Mouse (Mus musculus) liver, adult 2 months (tissue): ENCODE data around the gene Ccdc183.
A peak's percentile ranks its signal among the peaks of the same experiment; 100 is the strongest.

Experiments used
- CTCF ChIP-seq: fragments of 200-500 bp; IDR thresholded peaks from 2 replicates; pipeline ENCODE4 v1.5.1; 2011; ENCODE audit warnings: low read depth, low read length, control low read depth
- POLR2A ChIP-seq: fragments of 200-500 bp; IDR thresholded peaks from 2 replicates; pipeline ENCODE4 v1.6.1; 2011; ENCODE audit warnings: low read length, control low read depth; ENCODE audit not compliant: insufficient read depth; ENCODE audit errors: extremely low read depth

DNA sequence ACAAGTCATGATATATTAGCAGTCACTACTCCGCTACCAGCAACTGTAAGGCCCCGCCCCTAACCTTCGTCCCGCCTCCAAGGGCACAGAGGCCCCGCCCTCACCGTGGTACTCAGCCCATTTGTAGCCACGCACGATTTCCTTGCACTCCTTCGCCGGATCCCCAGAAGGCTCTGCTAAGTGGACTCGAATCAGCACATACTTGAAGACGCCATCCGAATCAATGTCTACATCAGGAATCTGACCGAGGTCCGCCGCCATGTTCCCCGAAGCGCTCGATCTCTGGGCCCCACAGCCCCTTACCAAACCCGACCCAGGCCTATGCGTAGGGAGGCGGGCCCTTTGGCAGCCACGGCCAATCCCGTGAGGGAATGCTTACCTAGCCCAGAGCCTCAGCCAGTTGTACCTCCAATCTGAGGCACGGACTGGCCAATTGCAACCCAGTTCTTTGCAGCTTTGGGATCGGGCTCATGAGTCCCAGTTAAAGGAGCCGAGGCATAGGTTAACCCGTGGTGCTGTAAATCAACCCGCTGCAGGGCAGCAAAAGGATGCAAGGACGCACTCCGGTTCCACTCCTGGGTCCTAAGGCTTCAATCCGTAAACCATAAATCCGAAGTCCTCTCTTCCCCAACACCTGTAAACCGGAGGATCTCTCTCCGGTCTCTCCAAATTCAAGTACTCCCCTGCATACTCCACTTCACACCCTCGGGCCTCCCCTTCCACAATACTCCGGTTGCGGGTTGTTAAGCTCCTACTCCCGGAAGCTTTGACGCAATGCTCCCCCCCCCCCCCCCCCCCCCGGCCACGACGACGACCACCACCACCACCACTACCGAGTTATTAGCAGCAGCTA is 42.7 kb downstream of the Ccdc183 start, which contains the start of the genes Mamdc4 and Phpt1:
- 0 out of 2 replicates have a peak, but pooled peaks have one; percentile 32 for TF ChIP-seq POLR2A
- TF ChIP-seq CTCF = no peak
